Mouse (Mus musculus) left cerebral cortex, adult 8-10 months (tissue): ENCODE measurements around the gene Alkal2. TPM values are rescaled to one million over a fixed set of nuclear protein-coding genes. Genes with fewer than 3 reads are reported as not detected.

Source experiments
- DNase-seq, 2 experiments: peaks; one replicate each; pipeline ENCODE4 v3.0.0; 2022; ENCODE audit warnings: low spot score in 2 of 2
- total RNA-seq, 4 experiments: library from RNA; stranded (reverse); gene quantifications; 2 replicates each; pipeline ENCODE4 v1.2.4; 2022

Alkal2 gene
- total RNA-seq, 4 experiments from 2014 or later: 0.63 to 1.3 (median 0.99) TPM

GRCm38 (mm10) chr12:30922401-30922800 lies 38.3 kb downstream of the Alkal2 start:
- DNase-seq: no peak

DNA sequence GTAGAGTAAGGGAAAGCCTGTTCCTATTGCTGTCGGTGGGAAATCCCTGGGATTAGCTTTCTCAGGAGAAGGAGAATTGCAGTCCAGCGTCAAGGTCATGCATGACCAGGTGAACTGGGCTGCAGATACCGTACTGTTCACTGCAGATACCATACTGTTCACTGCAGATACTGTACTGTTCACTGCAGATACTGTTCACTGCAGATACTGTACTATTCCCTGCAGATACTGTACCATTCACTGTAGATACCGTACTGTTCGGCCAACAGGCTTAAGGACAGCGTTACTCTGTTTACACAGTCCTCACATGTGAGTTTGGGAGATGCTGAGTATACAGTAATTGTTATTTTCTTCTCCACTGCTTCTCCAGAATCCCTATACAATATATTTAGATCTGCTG lies 44.1 kb downstream of the Alkal2 start:
- no peak for DNase-seq

- no peak for DNase-seq
Measured at GRCm38 (mm10) chr12:30933299-30933698, 49.2 kb downstream of the Alkal2 start.

DNA sequence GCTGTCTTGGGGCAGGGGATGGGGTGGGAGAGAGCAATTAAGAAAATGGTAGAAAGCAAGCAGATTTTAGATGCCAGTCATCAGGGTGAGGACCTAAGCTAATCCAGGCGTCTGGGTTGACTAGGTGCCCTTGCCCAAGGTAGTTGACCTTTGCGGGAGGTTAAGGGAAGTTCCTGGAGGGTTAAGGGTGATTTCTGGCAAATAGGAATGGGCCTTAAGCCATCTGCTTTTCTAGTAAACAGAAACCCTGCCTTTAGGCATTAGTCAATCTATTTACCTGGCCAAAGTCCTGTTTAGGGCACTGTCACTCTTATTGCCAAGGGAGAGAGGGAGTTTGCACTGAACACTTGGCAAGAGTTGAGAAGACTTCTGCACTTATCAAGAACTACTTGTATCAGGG lies 52.8 kb downstream of the Alkal2 start:
- no peak for DNase-seq

Other genes with a start within 250 kb of the Alkal2 start
- 10 to 100 TPM; 44.6 to 59.7 (median 56.6) TPM for gene Acp1, start 27.3 kb downstream of the Alkal2 start, total RNA-seq
- 10 to 100 TPM; 12.5 to 14.0 (median 13.4) TPM for gene Sh3yl1, start 27.3 kb downstream of the Alkal2 start, total RNA-seq
- not detected for gene Fam110c, start 189.5 kb downstream of the Alkal2 start, total RNA-seq